In the genomic region with DNA sequence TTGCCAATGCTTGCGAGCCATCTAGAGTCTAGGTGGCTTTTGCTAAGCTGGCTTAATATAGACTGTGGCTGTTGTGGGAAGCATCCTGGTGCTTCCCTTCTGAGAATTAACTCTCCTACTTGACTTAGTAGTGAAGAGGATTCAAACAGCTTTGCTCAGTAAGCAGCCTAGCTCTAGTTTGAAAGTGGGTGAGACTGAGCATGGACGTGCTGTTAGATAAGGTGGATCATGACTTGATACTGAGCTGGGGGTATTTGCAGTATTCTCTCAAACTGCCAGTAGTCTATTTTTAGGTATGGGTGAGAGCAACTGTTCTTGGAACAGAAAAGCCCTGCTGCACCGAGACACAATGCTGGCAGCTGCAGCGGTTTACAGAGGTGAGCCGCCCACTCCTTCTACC, we compare ENCODE assay signal across 19 mouse cellular contexts. TPM values are rescaled to one million over a fixed set of nuclear protein-coding genes. Genes with fewer than 3 reads are reported as not detected.
DNase-seq lines count a peak whose midpoint lies in the region; ATAC-seq lines count a peak whose summit lies in the region.
"Had no signal": no experiment of that assay in that cellular context is flagged by ENCODE, and none has a peak within 500 bp of the region (broad histone marks: within the 10 kb centered on the region; RNA-seq: fewer than 3 reads in every experiment).

No protein-coding gene starts in this region.

- H3K9me3 ChIP-seq in heart, embryonic 15.5 days (replicated peaks) = no peaks in the 10 kb centered on the region
- H3K9me3 ChIP-seq: kidney, embryonic 15.5 days; liver, embryonic 15.5 days had no signal

- H3K36me3 ChIP-seq in heart, embryonic 15.5 days = peaks cover 26% of the 10 kb centered on the region

- ATAC-seq in heart, embryonic 15.5 days (replicated peaks; ENCODE audit: insufficient number of reproducible peaks, insufficient read depth, low FRiP score, low read depth) = peak; percentile 58; the same call in 1 of the 2 replicates
- ATAC-seq: forebrain, embryonic 14.5 days; hindbrain, postnatal 0 days had no signal

- peaks cover 11% of the 10 kb centered on the region for H3K4me1 ChIP-seq in heart, embryonic 15.5 days (replicated peaks)
- H3K4me1 ChIP-seq: kidney, embryonic 15.5 days; liver, embryonic 15.5 days had no signal

- peak; percentile 45 to 50 for DNase-seq in left cerebral cortex, adult 9 months (ENCODE audit: low spot score in 2 of 2)
- DNase-seq in left cerebral cortex, adult 18-20 months (ENCODE audit: low spot score in 2 of 2) = no peak
- peak; percentile 36 for DNase-seq in heart, adult 8-10 months (ENCODE audit: low spot score)
- peak; percentile 64 for DNase-seq in retina, adult 2 months (ENCODE audit: low read depth, low spot score)
- DNase-seq in kidney, postnatal 36 days = no peak
- DNase-seq in lung, postnatal 36 days = no peak
- DNase-seq in spleen, postnatal 4 days (ENCODE audit: low spot score in 2 of 2) = no peak
- DNase-seq: cerebellum, postnatal 25 days; thymus, adult 18-20 months had no signal

- peak overlapping the region; percentile 25; the same call in 1 of the 2 replicates for H3K9ac ChIP-seq in heart, embryonic 15.5 days
- H3K9ac ChIP-seq: kidney, embryonic 15.5 days; liver, embryonic 15.5 days had no signal

- WGBS in heart, embryonic 15.5 days = 47% methylated on average over 5 of the region's 5 CpGs

- no peaks in the 10 kb centered on the region for H3K27me3 ChIP-seq in heart, embryonic 15.5 days
- H3K27me3 ChIP-seq: kidney, embryonic 15.5 days; liver, embryonic 15.5 days had no signal

- peak overlapping the region; percentile 21; the same call in 1 of the 2 replicates for H3K4me3 ChIP-seq in heart, embryonic 15.5 days
- H3K4me3 ChIP-seq: kidney, embryonic 15.5 days; left cerebral cortex, adult 2 months; liver, embryonic 15.5 days had no signal

- H3K27ac ChIP-seq in heart, embryonic 15.5 days = peak overlapping the region; percentile 80
- H3K27ac ChIP-seq: hindbrain, postnatal 0 days; kidney, embryonic 15.5 days; left cerebral cortex, adult 2 months; liver, embryonic 15.5 days had no signal

- peak overlapping the region; percentile 49 for H3K4me2 ChIP-seq in heart, embryonic 15.5 days
- H3K4me2 ChIP-seq: kidney, embryonic 15.5 days; liver, embryonic 15.5 days had no signal

RNA-seq across cellular contexts. Expression of a gene that starts 32.1 kb away (rescaled TPM):
- 10 to 100 TPM; 49.3 to 57.1 TPM for total RNA-seq in left cerebral cortex, adult 18-20 months (2021)
- total RNA-seq in heart, adult 8-10 months (2022) = 10 to 100 TPM; 31.2 to 35.0 (median 32.6) TPM
- polyA plus RNA-seq in heart, embryonic 15.5 days (2015; fragmentation: Nextera tagmentation; extraction: Ambion mirVana) = 33.6 and 39.2 TPM in 2 replicates

RNA-seq across cellular contexts. Expression of a gene that starts 32.2 kb away (rescaled TPM):
- 10 to 100 TPM; 20.8 to 21.1 TPM for total RNA-seq in left cerebral cortex, adult 18-20 months (2021)
- 10 to 100 TPM in 3 of 4 experiments, 1 to 10 TPM in 1; 9.7 to 13.2 (median 11.7) TPM for total RNA-seq in heart, adult 8-10 months (2022)
- polyA plus RNA-seq in heart, embryonic 15.5 days (2015; fragmentation: Nextera tagmentation; extraction: Ambion mirVana) = 12.8 and 14.9 TPM in 2 replicates

RNA-seq across cellular contexts. Expression of a gene that starts 50.7 kb away (rescaled TPM):
- not detected for total RNA-seq in left cerebral cortex, adult 18-20 months (2021)
- not detected for total RNA-seq in heart, adult 8-10 months (2022)
- polyA plus RNA-seq in heart, embryonic 15.5 days (2015; fragmentation: Nextera tagmentation; extraction: Ambion mirVana) = not detected in 2 replicates
- total RNA-seq: adrenal gland, adult 18-20 months; gastrocnemius, postnatal 4 days; hindbrain, postnatal 0 days; left cerebral cortex, adult 2 months had no signal
- polyA plus RNA-seq: embryonic facial prominence, embryonic 14.5 days; forebrain, embryonic 14.5 days; hindbrain, postnatal 0 days; kidney, embryonic 15.5 days; liver, embryonic 15.5 days; spleen, adult 2 months had no signal

Comparison
In these comparisons a context has a peak if more than half of its experiments do, and no peak if none do; other contexts are left out.
1. DNase-seq: peak in left cerebral cortex, adult 9 months (2 of 2), heart, adult 8-10 months (single experiment) and retina, adult 2 months (single experiment); none in left cerebral cortex, adult 18-20 months (0 of 2), kidney, postnatal 36 days (0 of 2), lung, postnatal 36 days (single experiment) and spleen, postnatal 4 days (0 of 2).